Mouse (Mus musculus) erythroblast, embryonic 14.5 days (primary cell): ENCODE results near the gene Flt3l. TPM values are rescaled to one million over a fixed set of nuclear protein-coding genes. Genes with fewer than 3 reads are reported as not detected.

ENCODE experiments used
- H3K27me3 ChIP-seq: 2 replicates; pipeline ENCODE4 v1.6.1; 2012; ENCODE audit warnings: inconsistent platforms; ENCODE audit not compliant: control insufficient read depth
- H3K36me3 ChIP-seq: 2 replicates; pipeline ENCODE4 v1.6.1; 2012; ENCODE audit warnings: mild to moderate bottlenecking, inconsistent platforms; ENCODE audit not compliant: control insufficient read depth
- H3K4me1 ChIP-seq: 2 replicates; pipeline ENCODE4 v1.6.1; 2012; ENCODE audit warnings: inconsistent platforms; ENCODE audit not compliant: control insufficient read depth
- H3K4me3 ChIP-seq: replicated peaks from 2 replicates; pipeline ENCODE3; 2012; ENCODE audit warnings: moderate library complexity, mild to moderate bottlenecking, inconsistent platforms
- H3K9me3 ChIP-seq: 2 replicates; pipeline ENCODE4 v1.6.1; 2012; ENCODE audit warnings: low read length, inconsistent platforms, mixed read lengths; ENCODE audit not compliant: control insufficient read depth
- GATA1 ChIP-seq: IDR thresholded peaks from 2 replicates; pipeline ENCODE4 v1.6.1; 2012; ENCODE audit warnings: low read length, inconsistent platforms, mixed read lengths
- TAL1 ChIP-seq: IDR thresholded peaks from 3 replicates; pipeline ENCODE4 v1.6.1; 2012; ENCODE audit warnings: low read length, inconsistent platforms, mixed read lengths
- polyA plus RNA-seq: library from polyadenylated mRNA; stranded (reverse); fragments of >175 nt; gene quantifications from 2 replicates; pipeline ENCODE4 v1.2.3, GENCODE M21; 2012

The Flt3l gene
- polyA plus RNA-seq, 1 experiment, result 1.7 TPM

DNA sequence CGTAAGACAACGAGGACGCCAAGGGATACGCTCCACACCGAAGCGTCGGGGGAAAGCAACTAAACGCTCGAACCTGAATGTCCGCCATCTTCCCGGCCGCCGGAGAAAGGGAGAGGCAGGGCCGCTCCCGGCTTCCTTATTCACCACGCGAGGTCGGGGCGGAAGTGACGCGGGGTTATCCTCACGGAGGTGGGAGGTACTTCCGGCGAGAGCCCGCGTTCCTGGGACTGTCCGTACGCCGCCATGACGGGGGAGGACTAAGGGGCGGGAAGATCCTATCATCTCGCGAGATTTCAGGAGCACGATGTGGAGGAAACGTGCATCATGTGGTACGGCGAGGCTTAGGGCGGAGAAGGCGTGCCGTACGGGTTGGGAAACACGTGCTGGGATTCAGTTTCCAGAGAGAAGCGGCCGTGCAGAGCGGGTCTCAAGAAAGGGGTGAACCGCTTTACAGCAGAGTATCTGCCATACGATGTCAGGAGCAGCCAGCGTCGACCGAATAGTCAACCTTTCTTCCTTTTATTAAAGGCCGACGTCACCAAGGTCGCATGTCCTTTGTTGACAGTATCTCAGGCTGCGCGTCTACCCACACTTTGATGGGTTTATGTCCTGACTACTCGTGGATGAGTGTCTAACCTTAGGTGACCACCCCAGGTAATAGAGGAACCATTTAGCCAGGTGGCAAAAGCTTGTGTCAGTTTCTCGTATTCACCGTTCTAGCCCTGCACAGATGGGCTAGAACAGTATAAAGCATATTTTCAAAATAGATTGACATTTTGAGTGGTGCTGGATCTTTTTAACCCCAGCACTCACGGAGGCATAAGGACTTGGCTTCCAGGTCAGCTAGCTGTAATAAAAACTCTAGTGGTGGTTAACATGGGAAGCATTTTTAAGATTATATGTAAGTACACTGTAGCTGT is 11.7 kb downstream of the Flt3l start, which contains the start of gene Rps11:
Rps11 (minus strand) TSS at position 216 of the 920 bp plus-strand sequence.
- Histone ChIP-seq H3K36me3 (peaks cover 72% of the 10 kb centered on the region), H3K9me3 (no peaks in the 10 kb centered on the region), H3K27me3 (no peaks in the 10 kb centered on the region), H3K4me1 (peaks cover 83% of the 10 kb centered on the region), H3K4me3 (peak within 1 kb of the TSS; percentile 78)
- TF ChIP-seq GATA1 (no peak), TAL1 (no peak)

DNA sequence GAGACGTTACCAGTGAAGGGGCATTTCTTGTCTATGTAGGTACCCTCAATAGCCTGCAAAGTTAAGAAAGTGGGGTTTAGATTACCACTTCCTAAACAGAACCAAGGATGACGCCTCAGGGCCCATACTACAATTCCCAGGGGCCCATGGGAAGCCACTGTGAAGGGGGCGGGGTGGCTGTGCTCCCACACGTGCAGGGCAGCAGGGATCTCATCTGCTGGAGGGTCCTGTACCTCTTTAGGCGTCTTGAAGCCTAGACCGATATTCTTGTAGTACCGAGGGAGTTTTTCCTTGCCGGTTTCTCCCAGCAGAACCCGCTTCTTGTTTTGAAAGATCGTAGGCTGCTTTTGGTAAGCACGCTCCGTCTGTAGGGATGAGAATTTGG is 13.1 kb downstream of the Flt3l start:
- H3K9me3 ChIP-seq, result no peaks in the 10 kb centered on the region
- peak overlapping the region; percentile 78 for H3K4me3 ChIP-seq
- peaks cover 84% of the 10 kb centered on the region for H3K4me1 ChIP-seq
- peaks cover 80% of the 10 kb centered on the region for H3K36me3 ChIP-seq
- H3K27me3 ChIP-seq, result no peaks in the 10 kb centered on the region
- no peak for TF ChIP-seq GATA1
- no peak for TF ChIP-seq TAL1

- no peaks in the 10 kb centered on the region for H3K27me3 ChIP-seq
- H3K36me3 ChIP-seq, result peaks cover 79% of the 10 kb centered on the region
- peaks cover 84% of the 10 kb centered on the region for H3K4me1 ChIP-seq
- no peak for TF ChIP-seq GATA1
- no peak for TF ChIP-seq TAL1
- no peaks in the 10 kb centered on the region for H3K9me3 ChIP-seq
- H3K4me3 ChIP-seq, result peak overlapping the region; percentile 78
Measured at GRCm38 (mm10) chr7:45122561-45123185, 13.6 kb downstream of the Flt3l start.

GRCm38 (mm10) chr7:45121966-45122365 is 14.3 kb downstream of the Flt3l start:
- H3K36me3 ChIP-seq, result peaks cover 72% of the 10 kb centered on the region
- TF ChIP-seq TAL1 (no peak), GATA1 (no peak)
- H3K4me1 ChIP-seq, result peaks cover 79% of the 10 kb centered on the region
- no peaks in the 10 kb centered on the region for H3K27me3 ChIP-seq
- no peaks in the 10 kb centered on the region for H3K9me3 ChIP-seq
- H3K4me3 ChIP-seq, result no peak overlapping the region

GRCm38 (mm10) chr7:45121404-45121803 is 14.8 kb downstream of the Flt3l start:
- no peak overlapping the region for H3K4me3 ChIP-seq
- no peaks in the 10 kb centered on the region for H3K27me3 ChIP-seq
- peaks cover 66% of the 10 kb centered on the region for H3K36me3 ChIP-seq
- no peaks in the 10 kb centered on the region for H3K9me3 ChIP-seq
- H3K4me1 ChIP-seq, result peaks cover 73% of the 10 kb centered on the region
- TF ChIP-seq GATA1 (no peak), TAL1 (no peak)

DNA sequence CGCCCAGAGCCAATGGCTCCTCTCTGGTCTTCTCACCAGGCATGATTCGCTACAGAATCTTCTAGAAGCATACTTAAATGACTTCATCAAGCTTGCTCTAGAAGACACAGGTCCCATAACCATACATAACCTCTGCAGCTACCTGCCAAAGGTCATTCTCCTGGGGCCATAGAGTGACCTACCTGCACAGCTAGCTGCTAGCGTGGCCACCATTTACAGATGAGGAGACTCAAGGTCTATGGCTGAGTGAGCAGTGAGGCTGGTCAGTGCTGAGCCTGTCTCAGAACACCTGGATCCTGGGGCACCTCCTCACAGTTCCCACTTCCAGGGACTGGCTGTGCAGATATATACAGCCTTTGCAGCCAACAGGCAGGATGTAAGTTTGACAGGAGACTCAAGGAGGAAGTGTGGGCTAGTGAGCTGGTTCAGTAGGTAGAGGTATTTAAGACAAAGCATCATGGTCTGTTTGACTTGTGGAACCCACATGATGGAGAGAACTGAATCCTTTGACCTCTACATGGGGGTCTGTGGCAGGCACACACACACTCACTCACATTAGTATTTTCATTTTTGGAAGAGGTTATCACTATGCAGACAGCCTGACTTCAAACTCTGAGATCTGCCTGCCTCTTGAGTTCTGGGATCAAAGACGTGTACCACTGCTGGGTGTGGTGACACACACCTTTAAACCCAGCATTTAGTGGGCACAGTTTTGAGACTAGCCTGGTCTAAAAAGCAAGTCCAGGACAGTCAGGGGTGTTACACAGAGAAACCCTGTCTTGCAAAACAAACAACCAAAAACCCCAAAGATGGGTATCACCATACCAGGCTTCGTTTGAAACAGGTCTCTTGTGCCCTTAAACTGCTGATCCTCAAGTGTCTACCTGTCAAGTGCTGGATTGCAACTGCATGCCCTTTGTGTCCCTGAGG is 16.2 kb downstream of the Flt3l start:
- TF ChIP-seq TAL1 (no peak), GATA1 (no peak)
- no peaks in the 10 kb centered on the region for H3K27me3 ChIP-seq
- peaks cover 52% of the 10 kb centered on the region for H3K36me3 ChIP-seq
- peaks cover 63% of the 10 kb centered on the region for H3K4me1 ChIP-seq
- H3K4me3 ChIP-seq, result no peak overlapping the region
- H3K9me3 ChIP-seq, result no peaks in the 10 kb centered on the region

DNA sequence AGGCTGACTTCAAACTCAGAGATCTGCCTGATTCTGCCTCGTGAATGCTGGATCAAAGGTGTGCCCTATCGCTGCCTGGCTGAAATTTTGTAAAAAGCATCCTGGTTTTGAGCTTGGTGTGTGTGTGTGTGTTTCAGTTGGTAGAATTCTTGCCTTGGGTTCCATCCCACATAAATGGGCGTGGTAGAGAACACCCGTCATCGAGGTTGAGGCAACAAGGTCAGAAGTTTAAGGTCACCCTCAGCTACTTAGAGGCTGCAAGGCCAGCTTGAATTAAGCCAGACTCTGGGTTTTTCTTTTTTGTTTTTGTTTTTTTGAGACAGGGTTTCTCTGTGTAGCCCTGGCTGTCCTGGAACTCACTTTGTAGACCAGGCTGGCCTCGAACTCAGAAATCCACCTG is 17.9 kb downstream of the Flt3l start:
- Histone ChIP-seq H3K4me1 (peaks cover 56% of the 10 kb centered on the region), H3K27me3 (no peaks in the 10 kb centered on the region), H3K36me3 (peaks cover 48% of the 10 kb centered on the region), H3K4me3 (no peak overlapping the region), H3K9me3 (no peaks in the 10 kb centered on the region)
- no peak for TF ChIP-seq GATA1
- TF ChIP-seq TAL1, result no peak

DNA sequence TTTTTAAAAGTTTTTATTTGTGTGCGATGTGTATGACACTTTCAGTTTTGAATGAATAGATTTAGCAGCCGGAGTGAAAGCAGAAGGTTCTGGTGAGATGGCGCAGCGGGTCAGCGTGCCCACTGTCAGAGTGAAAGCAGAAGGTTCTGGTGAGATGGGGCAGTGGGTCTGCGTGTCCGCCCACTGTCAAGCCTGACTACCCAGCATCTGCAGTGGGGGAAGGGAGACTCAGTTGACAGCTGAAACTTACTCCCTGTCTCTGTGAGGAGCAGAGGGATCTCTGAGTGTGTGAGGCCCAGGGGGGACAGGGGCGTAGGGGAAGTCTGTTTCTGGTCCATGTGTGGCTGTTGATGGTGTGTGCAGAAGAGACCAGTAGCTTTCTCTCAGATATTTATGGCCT is 18.7 kb downstream of the Flt3l start:
- TF ChIP-seq GATA1, result no peak
- no peak for TF ChIP-seq TAL1
- Histone ChIP-seq H3K4me1 (peaks cover 56% of the 10 kb centered on the region), H3K36me3 (peaks cover 40% of the 10 kb centered on the region), H3K9me3 (no peaks in the 10 kb centered on the region), H3K4me3 (no peak overlapping the region), H3K27me3 (no peaks in the 10 kb centered on the region)
